Mouse (Mus musculus) c-Kit-negative CD71-positive TER-119-positive erythroid progenitor cells, embryonic 14.5 days (primary cell): ENCODE results near the gene Ptpre.
"Not testable (repeated sequence)": the region's sequence is repeated elsewhere in the genome, so short reads cannot be mapped to it uniquely, and the experiment has no call there.

Source experiments
- DNase-seq: peaks from one replicate; pipeline ENCODE4 v3.0.0-alpha.2; 2013; ENCODE audit warnings: low read depth, low spot score

Ptpre gene

GRCm38 (mm10) chr7:135534548-135535189 is 2.6 kb upstream of the Ptpre start:
- DNase-seq: no peak

DNA sequence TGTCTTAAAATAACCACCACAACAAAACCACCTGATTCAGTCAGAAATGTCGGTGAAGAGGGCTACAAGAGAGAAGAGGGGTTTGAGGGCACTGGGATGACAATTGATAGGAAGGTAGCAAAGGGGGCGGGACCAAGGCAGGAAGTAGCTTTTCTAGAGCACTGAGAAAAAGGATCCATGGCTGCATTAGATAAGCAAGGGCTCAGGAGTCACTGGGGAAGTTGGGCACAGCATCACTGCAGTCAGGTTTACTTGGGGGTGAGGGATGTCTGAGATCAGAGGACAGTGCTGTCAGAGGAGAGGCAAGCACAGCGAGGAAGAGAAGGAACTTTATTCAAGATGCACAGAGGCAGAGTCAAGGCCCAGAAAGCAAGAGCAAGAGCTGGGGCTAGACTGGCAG is 1.4 kb upstream of the Ptpre start:
- no peak for DNase-seq

- no peak for DNase-seq
Observed at GRCm38 (mm10) chr7:135537948-135538741, 864 bp downstream of the Ptpre start.

DNA sequence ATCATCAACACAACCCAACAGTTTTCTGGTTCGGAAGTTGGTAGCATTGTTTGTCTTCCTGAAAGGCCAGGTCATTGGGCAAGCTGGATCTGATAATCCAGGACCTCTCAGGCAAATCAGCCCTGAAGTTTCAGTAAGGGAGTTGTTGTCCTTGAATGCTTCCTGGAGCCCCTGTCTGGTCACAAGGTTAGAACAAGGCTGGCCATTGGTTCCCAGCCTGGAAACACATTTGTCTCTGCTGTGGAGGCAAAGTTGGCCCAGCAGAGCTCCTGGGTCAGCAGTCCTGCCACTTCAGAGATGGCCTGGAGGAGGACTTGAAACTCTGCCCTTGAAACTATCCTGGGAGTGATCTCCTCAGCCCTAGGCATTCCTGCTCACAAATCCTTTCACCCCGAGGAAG is 2.1 kb downstream of the Ptpre start:
- DNase-seq: no peak

DNA sequence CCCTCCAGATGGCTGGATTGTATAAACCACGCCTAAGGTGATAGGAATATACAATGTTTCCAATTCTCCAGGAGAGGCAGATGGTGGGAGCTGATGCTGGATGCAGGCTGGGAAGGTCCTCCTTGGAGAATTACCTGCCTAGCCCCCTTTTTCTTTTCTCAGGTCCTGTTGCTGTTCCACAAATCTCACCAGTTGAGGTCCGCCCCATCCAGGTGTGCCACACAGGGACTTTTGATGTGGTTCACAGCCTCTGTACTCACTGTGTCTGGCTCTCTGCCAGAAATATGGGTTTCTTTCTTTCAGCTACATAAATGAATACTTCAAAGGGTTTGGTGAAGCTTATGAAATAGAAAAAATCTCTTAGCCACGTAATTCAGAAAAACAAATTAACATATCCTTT is 5.0 kb downstream of the Ptpre start:
- DNase-seq: no peak

DNA sequence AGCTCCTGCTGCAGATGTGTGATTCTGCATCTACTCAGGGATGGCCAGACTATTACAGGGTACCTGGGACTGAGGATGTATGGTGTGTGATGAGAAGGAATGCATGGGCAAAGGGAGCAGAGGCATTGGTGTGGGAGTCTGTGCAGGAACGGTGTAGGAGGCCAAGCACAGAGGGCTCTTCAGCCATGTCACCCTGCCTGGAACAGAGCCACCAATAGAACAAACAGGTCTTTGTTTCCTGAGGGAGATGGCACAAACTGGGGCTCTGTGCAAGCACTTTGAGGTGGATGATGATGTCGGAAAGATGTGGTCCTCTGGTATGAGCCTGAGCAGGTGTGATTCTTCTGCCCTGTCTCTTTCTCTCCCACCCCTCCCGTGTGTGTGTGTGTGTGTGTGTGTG is 5.8 kb downstream of the Ptpre start:
- DNase-seq: no peak

DNA sequence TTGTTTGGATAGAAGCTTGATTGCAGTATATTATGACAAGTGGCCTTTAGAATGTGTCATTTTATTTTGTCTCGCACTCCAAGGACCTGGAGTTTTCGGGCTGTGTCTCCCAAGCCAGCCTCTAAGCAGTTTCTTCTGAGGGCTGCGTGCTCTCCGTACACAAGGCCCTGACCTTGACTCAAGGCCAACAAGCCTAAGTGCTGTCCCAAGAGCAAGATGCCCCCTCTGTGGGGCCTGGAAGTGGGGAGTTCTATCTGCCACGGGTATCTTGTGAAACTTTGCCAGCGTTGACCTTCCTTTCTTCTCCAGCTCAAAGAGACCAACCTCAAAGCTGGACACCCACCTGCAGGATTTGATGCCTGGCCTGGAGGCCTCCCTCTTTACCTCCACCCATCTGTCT is 7.0 kb downstream of the Ptpre start:
- DNase-seq: no peak

- no peak for DNase-seq
Observed at GRCm38 (mm10) chr7:135545957-135546356, 8.7 kb downstream of the Ptpre start.

GRCm38 (mm10) chr7:135546530-135546929 is 9.2 kb downstream of the Ptpre start:
- DNase-seq: no peak

- DNase-seq: no peak
Observed at GRCm38 (mm10) chr7:135548434-135548833, 11.2 kb downstream of the Ptpre start.

DNA sequence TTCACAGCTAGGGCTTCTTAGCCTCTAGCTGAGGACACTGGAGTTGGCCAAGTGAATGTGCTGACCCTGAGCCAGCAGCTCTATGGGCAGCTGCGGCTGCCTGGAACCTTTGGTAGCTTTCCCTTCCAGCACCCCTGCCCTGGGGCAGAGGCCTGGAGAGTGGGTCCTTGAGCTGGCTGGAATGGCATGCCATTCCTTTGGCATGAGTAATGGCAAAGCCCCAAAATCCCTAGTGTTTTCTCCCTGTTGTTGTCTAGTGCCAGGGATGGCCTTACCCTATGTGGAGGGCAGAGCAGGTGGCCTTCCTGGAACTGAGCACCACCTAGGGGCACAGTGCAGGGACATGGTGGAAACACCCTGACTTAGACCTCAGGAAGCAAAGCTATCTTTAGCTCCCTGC is 14.3 kb downstream of the Ptpre start:
- DNase-seq: no peak

DNA sequence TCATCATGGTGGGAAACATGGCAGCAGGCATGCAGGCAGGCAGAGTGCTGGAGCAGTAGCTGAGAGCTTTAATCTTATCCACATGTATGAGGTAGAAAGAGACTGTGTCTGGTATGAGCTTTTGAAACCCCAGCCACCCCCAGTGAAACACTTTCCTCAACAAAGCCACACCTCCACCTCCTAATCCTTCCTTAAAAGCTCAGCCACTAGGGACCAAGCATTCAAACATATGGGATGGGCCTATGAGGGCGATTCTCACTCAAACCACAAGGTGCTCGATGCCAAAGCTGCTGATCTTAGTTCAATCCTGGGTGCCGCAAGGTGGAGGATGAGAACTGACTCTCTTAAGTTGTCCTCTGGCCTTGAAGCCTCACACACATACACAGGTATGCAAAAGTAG is 16.3 kb downstream of the Ptpre start:
- no peak for DNase-seq

DNA sequence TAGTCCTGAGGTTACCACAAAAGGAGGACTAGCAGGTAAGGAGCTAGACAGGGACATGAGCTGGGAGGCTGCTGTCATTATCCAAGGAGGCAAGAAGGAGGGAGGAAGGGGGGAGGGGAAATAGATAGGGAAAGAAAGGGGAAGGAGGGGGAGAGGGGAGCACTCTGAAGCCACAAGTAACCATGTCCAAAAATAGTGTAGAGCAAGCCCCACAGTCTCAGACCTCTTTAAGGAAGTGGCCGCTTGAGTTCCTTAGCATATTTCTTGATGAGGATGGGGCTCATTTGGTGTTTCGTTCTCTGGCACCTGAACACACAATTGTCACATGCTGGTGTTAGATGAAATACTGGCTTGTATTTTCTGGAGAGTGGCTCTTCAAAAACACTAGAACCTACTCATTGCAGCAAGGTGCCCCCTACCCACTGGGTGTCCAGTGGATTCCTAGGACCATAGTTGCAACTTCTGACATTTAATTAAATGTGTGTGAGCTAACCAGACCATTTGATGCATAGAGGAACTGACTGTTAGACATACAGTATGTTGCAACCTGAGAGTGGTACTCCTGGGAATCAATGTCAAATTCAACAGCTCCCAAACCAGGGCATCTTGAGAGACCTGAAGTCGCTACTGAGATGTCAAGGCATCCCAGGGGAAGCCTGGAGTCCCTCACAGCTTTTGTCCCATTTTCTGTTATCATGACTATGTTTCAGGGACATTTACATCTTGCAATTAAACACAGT is 19.6 kb downstream of the Ptpre start:
- no peak for DNase-seq

GRCm38 (mm10) chr7:135560280-135560679 is 23.0 kb downstream of the Ptpre start:
- DNase-seq: no peak

DNA sequence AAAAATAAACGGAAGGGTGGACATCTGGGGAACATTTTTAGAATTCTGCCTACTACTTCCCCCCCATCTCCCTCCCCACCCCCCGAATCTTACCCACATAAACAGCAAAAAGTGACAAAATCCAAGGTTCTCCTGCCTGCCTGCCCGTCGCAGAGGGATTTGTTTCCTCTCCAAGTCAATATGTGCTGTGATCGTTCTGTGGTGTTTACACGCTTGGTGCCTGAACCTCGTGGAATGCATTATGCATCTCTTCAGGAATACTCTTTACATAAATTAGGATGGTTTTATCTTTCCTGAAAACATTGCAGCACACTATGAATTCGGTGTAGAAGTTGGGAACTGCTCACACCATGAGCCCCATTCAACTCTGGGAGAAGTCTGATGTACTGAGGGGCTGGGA is 26.7 kb downstream of the Ptpre start:
- DNase-seq: no peak

GRCm38 (mm10) chr7:135566013-135566412 is 28.7 kb downstream of the Ptpre start:
- DNase-seq: no peak

DNA sequence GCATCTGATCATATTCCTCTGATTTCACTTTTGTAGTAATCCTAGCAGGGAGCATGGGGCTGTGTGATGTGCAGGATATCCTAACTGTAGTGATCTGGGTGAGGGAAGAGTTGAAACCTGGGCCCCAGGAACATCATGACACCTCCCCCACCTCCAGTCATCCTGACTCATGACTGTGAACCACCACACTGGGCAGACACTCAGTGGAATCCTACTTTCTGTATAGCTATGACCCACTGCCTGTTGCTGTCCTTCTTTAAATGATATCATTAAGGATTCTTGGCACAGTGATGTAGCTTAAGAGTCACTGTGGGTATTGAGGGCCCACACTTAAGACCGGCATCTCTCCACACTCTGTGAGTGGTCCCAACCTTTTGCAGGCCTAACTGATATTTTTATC is 30.3 kb downstream of the Ptpre start:
- no peak for DNase-seq

GRCm38 (mm10) chr7:135568550-135568949 is 31.3 kb downstream of the Ptpre start:
- DNase-seq: no peak

DNA sequence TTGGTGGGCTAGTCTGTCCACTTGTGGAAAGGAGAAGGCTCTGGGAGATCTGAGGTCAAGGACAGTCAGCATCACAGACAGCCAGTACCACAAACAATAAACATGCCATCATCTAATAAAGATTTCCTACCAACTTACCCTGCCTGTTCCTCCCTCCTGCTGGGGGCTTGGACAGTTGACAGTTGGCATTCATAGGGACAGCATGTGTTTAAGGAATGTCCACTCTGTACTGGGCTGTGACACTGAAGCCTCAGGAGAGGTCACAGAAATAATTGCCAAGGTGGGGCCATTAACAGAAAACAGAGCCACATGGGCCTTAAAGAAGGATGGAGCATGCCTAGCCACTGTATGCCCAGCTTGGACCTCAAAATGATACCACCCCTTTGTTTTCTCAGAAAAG is 34.1 kb downstream of the Ptpre start:
- DNase-seq: no peak

GRCm38 (mm10) chr7:135571951-135572559 is 34.8 kb downstream of the Ptpre start:
- no peak for DNase-seq

DNA sequence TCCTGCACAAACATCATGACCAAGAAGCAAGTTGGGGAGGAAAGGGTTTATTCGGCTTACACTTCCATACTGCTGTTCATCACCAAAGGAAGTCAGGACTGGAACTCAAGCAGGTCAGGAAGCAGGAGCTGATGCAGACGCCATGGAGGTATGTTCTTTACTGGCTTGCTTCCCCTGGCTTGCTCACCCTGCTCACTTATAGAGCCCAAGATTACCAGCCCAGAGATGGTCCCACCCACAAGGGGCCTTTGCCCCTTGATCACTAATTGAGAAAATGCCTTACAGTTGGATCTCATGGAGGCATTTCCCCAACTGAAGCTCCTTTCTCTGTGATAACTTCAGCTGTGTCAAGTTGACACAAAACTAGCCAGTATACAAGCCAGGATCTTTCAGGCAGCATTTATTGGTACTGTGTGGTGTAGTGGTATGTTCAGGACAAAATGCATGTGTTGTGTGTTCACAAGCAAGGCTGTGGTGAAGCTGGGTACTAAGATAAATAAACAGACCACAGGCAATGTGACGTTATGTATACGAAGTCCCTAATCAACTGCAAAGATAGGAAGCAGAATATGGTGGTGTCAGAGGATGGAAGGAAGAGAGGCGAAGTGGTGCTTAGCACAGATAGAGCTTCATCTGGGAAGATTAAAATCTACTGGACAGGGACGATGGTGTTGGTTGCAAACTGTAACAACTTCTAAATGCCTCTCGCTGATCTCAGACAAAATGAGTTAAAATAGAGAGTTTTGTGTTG is 38.2 kb downstream of the Ptpre start:
- not testable (repeated sequence) for DNase-seq

GRCm38 (mm10) chr7:135576329-135576728 is 39.0 kb downstream of the Ptpre start:
- no peak for DNase-seq
